Mouse (Mus musculus) liver, embryonic 15.5 days (tissue): ENCODE data around the gene Slc9a3. TPM values are rescaled to one million over a fixed set of nuclear protein-coding genes. Genes with fewer than 3 reads are reported as not detected.

Experiments used
- ATAC-seq: fragments of 200-750 bp; cut with Nextera tagmentation; 2 replicates; pipeline ENCODE4 v1.8.0; 2017; ENCODE audit warnings: moderate number of reproducible peaks, mild to moderate bottlenecking, moderate library complexity; ENCODE audit not compliant: insufficient read depth
- H3K27ac ChIP-seq: fragments of 300-500 bp; sonication (generic); replicated peaks from 2 replicates; pipeline ENCODE4 v1.5.1; 2015; ENCODE audit warnings: mild to moderate bottlenecking, inconsistent platforms
- H3K27me3 ChIP-seq: fragments of 300-500 bp; sonication (generic); 2 replicates; pipeline ENCODE4 v1.6.1; 2015; ENCODE audit warnings: mild to moderate bottlenecking, inconsistent platforms
- H3K36me3 ChIP-seq: fragments of 300-500 bp; sonication (generic); replicated peaks from 2 replicates; pipeline ENCODE4 v1.6.1; 2015; ENCODE audit warnings: moderate library complexity, mild to moderate bottlenecking, inconsistent platforms
- H3K4me1 ChIP-seq: fragments of 300-500 bp; sonication (generic); replicated peaks from 2 replicates; pipeline ENCODE4 v1.6.1; 2015; ENCODE audit warnings: inconsistent platforms
- H3K4me2 ChIP-seq: fragments of 300-500 bp; sonication (generic); 2 replicates; pipeline ENCODE4 v1.6.1; 2015; ENCODE audit warnings: moderate library complexity, mild to moderate bottlenecking, inconsistent platforms
- H3K4me3 ChIP-seq: fragments of 300-500 bp; sonication (generic); replicated peaks from 2 replicates; pipeline ENCODE4 v1.5.1; 2015; ENCODE audit warnings: mild to moderate bottlenecking, inconsistent platforms
- H3K9ac ChIP-seq: fragments of 300-500 bp; sonication (generic); 2 replicates; pipeline ENCODE4 v1.6.1; 2015; ENCODE audit warnings: moderate library complexity, mild to moderate bottlenecking, inconsistent platforms
- H3K9me3 ChIP-seq: fragments of 300-500 bp; sonication (generic); replicated peaks from 2 replicates; pipeline ENCODE4 v1.6.1; 2016; ENCODE audit warnings: inconsistent platforms
- WGBS: fragments of 180-500 bp; shearing (Covaris S2); methylation state at CpG from one replicate; pipeline ENCODE4 v1.1.7; 2015; ENCODE audit warnings: mixed read lengths; ENCODE audit not compliant: insufficient replicate concordance; 5-methylcytosine and 5-hydroxymethylcytosine counted together
- polyA plus RNA-seq: library from polyadenylated mRNA; unstranded; fragments of >200 nt; fragmentation: Nextera tagmentation; extraction: Ambion mirVana; gene quantifications from 2 replicates; pipeline ENCODE4 v1.2.1, GENCODE M21; 2015

Gene Slc9a3
- not detected in 2 replicates for polyA plus RNA-seq

GRCm38 (mm10) chr13:74121141-74121602, at the start of gene Slc9a3:
Gene Slc9a3 (plus strand): TSS chr13:74121457.
- Histone ChIP-seq H3K27me3 (peaks cover 50% of the 10 kb centered on the region), H3K4me2 (peak within 1 kb of the TSS; percentile 52), H3K27ac (no peak within 1 kb of the TSS), H3K9ac (no peak within 1 kb of the TSS), H3K4me1 (peaks cover 6% of the 10 kb centered on the region; the same call in 1 of the 2 replicates), H3K9me3 (no peaks in the 10 kb centered on the region), H3K4me3 (peak within 1 kb of the TSS; percentile 14; the same call in 1 of the 2 replicates), H3K36me3 (no peaks in the 10 kb centered on the region)
- ATAC-seq = 0 out of 2 replicates have a peak, but pooled peaks have one; percentile 25
- 2% methylated on average over 35 of the region's 35 CpGs for WGBS

- ATAC-seq = no peak
- Histone ChIP-seq H3K27ac (peak overlapping the region; percentile 48; the same call in 1 of the 2 replicates), H3K36me3 (no peaks in the 10 kb centered on the region), H3K27me3 (peaks cover 18% of the 10 kb centered on the region; the same call in 1 of the 2 replicates), H3K4me1 (peaks cover 22% of the 10 kb centered on the region), H3K9ac (no peak overlapping the region), H3K9me3 (no peaks in the 10 kb centered on the region), H3K4me3 (no peak overlapping the region), H3K4me2 (peak overlapping the region; percentile 42)
- 55% methylated on average over 3 of the region's 3 CpGs for WGBS
These were observed 49.5 kb upstream of the Slc9a3 start for GRCm38 (mm10) chr13:74071714-74072113.

GRCm38 (mm10) chr13:74073369-74073768, 47.9 kb upstream of the Slc9a3 start:
- no peaks in the 10 kb centered on the region for H3K36me3 ChIP-seq
- ATAC-seq = no peak
- no peak overlapping the region for H3K4me2 ChIP-seq
- 71% methylated on average over 7 of the region's 7 CpGs for WGBS
- peaks cover 20% of the 10 kb centered on the region for H3K4me1 ChIP-seq
- no peak overlapping the region for H3K9ac ChIP-seq
- H3K27ac ChIP-seq = no peak overlapping the region
- no peak overlapping the region for H3K4me3 ChIP-seq
- peaks cover 32% of the 10 kb centered on the region for H3K27me3 ChIP-seq
- no peaks in the 10 kb centered on the region for H3K9me3 ChIP-seq

- H3K27ac ChIP-seq = no peak overlapping the region
- H3K4me2 ChIP-seq = no peak overlapping the region
- WGBS = 30% methylated on average over 3 of the region's 3 CpGs
- H3K4me3 ChIP-seq = no peak overlapping the region
- H3K36me3 ChIP-seq = no peaks in the 10 kb centered on the region
- no peak for ATAC-seq
- peaks cover 6% of the 10 kb centered on the region; the same call in 1 of the 2 replicates for H3K27me3 ChIP-seq
- no peak overlapping the region for H3K9ac ChIP-seq
- no peaks in the 10 kb centered on the region for H3K4me1 ChIP-seq
- no peaks in the 10 kb centered on the region for H3K9me3 ChIP-seq
These were observed 31.0 kb upstream of the Slc9a3 start for GRCm38 (mm10) chr13:74090265-74090664.

GRCm38 (mm10) chr13:74095936-74096335, 25.3 kb upstream of the Slc9a3 start:
- Histone ChIP-seq H3K27me3 (peaks cover 4% of the 10 kb centered on the region), H3K4me1 (no peaks in the 10 kb centered on the region), H3K9me3 (no peaks in the 10 kb centered on the region), H3K36me3 (no peaks in the 10 kb centered on the region), H3K9ac (no peak overlapping the region), H3K4me3 (no peak overlapping the region), H3K27ac (no peak overlapping the region), H3K4me2 (no peak overlapping the region)
- 44% methylated on average over 2 of the region's 2 CpGs for WGBS
- ATAC-seq = no peak

- 27% methylated on average over 2 of the region's 2 CpGs for WGBS
- no peak overlapping the region for H3K9ac ChIP-seq
- H3K4me2 ChIP-seq = no peak overlapping the region
- H3K27me3 ChIP-seq = peaks cover 4% of the 10 kb centered on the region
- H3K27ac ChIP-seq = no peak overlapping the region
- H3K4me1 ChIP-seq = no peaks in the 10 kb centered on the region
- no peaks in the 10 kb centered on the region for H3K9me3 ChIP-seq
- H3K36me3 ChIP-seq = no peaks in the 10 kb centered on the region
- H3K4me3 ChIP-seq = no peak overlapping the region
- no peak for ATAC-seq
These were observed 24.4 kb upstream of the Slc9a3 start for GRCm38 (mm10) chr13:74096715-74097363.

GRCm38 (mm10) chr13:74098913-74099312, 22.3 kb upstream of the Slc9a3 start:
- Histone ChIP-seq H3K27me3 (peaks cover 4% of the 10 kb centered on the region), H3K9me3 (no peaks in the 10 kb centered on the region), H3K4me1 (no peaks in the 10 kb centered on the region), H3K36me3 (no peaks in the 10 kb centered on the region), H3K9ac (no peak overlapping the region), H3K4me2 (no peak overlapping the region), H3K4me3 (no peak overlapping the region), H3K27ac (no peak overlapping the region)
- WGBS = 63% methylated on average over 6 of the region's 6 CpGs
- ATAC-seq = no peak

- H3K36me3 ChIP-seq = no peaks in the 10 kb centered on the region
- H3K9ac ChIP-seq = no peak overlapping the region
- no peak overlapping the region for H3K4me3 ChIP-seq
- H3K27ac ChIP-seq = no peak overlapping the region
- no peaks in the 10 kb centered on the region for H3K9me3 ChIP-seq
- H3K4me1 ChIP-seq = no peaks in the 10 kb centered on the region
- no peak overlapping the region for H3K4me2 ChIP-seq
- 64% methylated on average over 8 of the region's 8 CpGs for WGBS
- peaks cover 4% of the 10 kb centered on the region for H3K27me3 ChIP-seq
- no peak for ATAC-seq
These were observed 19.0 kb upstream of the Slc9a3 start for GRCm38 (mm10) chr13:74102108-74102830.

- ATAC-seq = no peak
- H3K4me1 ChIP-seq = no peaks in the 10 kb centered on the region
These were observed 18.2 kb upstream of the Slc9a3 start for GRCm38 (mm10) chr13:74102831-74103582.

GRCm38 (mm10) chr13:74104417-74104816, 16.8 kb upstream of the Slc9a3 start:
- Histone ChIP-seq H3K27ac (no peak overlapping the region), H3K27me3 (no peaks in the 10 kb centered on the region), H3K9me3 (no peaks in the 10 kb centered on the region), H3K9ac (no peak overlapping the region), H3K4me3 (no peak overlapping the region), H3K36me3 (no peaks in the 10 kb centered on the region), H3K4me1 (no peaks in the 10 kb centered on the region), H3K4me2 (no peak overlapping the region)
- 68% methylated on average over 7 of the region's 7 CpGs for WGBS
- no peak for ATAC-seq

More at GRCm38 (mm10) chr13:74102831-74103582, 18.2 kb upstream of the Slc9a3 start:
- Histone ChIP-seq H3K9ac (no peak overlapping the region), H3K9me3 (no peaks in the 10 kb centered on the region), H3K4me3 (no peak overlapping the region), H3K27ac (no peak overlapping the region), H3K36me3 (no peaks in the 10 kb centered on the region), H3K4me2 (no peak overlapping the region), H3K27me3 (peaks cover 4% of the 10 kb centered on the region)
- 67% methylated on average over 4 of the region's 4 CpGs for WGBS

- Histone ChIP-seq H3K27me3 (no peaks in the 10 kb centered on the region), H3K9me3 (no peaks in the 10 kb centered on the region), H3K9ac (no peak overlapping the region), H3K4me1 (no peaks in the 10 kb centered on the region), H3K36me3 (no peaks in the 10 kb centered on the region), H3K27ac (no peak overlapping the region), H3K4me2 (no peak overlapping the region), H3K4me3 (no peak overlapping the region)
- WGBS = 61% methylated on average over 2 of the region's 2 CpGs
- ATAC-seq = no peak
These were observed 13.8 kb upstream of the Slc9a3 start for GRCm38 (mm10) chr13:74107410-74107809.
